Mouse (Mus musculus): ENCODE measurements at regions not wholly inside any gene's neighbourhood (a gene's known extent, or its start where the extent isn't known, plus 50 kb on each side); places are given as distances from the start of the nearest gene placed in this dataset.

- DNase-seq (ENCODE audit: extremely low spot score, low spot score), result no peak
Measured at GRCm38 (mm10) chr16:30735360-30735759, 135.8 kb downstream of the Fam43a start.

GRCm38 (mm10) chr16:30735969-30736368 lies 136.4 kb downstream of the Fam43a start:
- DNase-seq (ENCODE audit: extremely low spot score, low spot score), result no peak

GRCm38 (mm10) chr16:30736662-30737326 lies 137.3 kb downstream of the Fam43a start:
- no peak for DNase-seq (ENCODE audit: extremely low spot score, low spot score)

- no peak for DNase-seq (ENCODE audit: extremely low spot score, low spot score)
Measured at GRCm38 (mm10) chr16:30737524-30737923, 138.0 kb downstream of the Fam43a start.

- no peak for DNase-seq (ENCODE audit: extremely low spot score, low spot score)
Measured at GRCm38 (mm10) chr16:30739651-30740050, 140.1 kb downstream of the Fam43a start.

GRCm38 (mm10) chr16:30741192-30741591 lies 141.7 kb downstream of the Fam43a start:
- DNase-seq (ENCODE audit: extremely low spot score, low spot score), result no peak

GRCm38 (mm10) chr16:30742474-30742873 lies 143.0 kb downstream of the Fam43a start:
- DNase-seq (ENCODE audit: extremely low spot score, low spot score), result no peak

- DNase-seq (ENCODE audit: extremely low spot score, low spot score), result no peak
Measured at GRCm38 (mm10) chr16:30743566-30743965, 144.0 kb downstream of the Fam43a start.

- no peak for DNase-seq (ENCODE audit: extremely low spot score, low spot score)
Measured at GRCm38 (mm10) chr16:30744237-30744636, 144.7 kb downstream of the Fam43a start.

- no peak for DNase-seq (ENCODE audit: extremely low spot score, low spot score)
Measured at GRCm38 (mm10) chr16:30745598-30746181, 146.2 kb downstream of the Fam43a start.

- DNase-seq (ENCODE audit: extremely low spot score, low spot score), result no peak
Measured at GRCm38 (mm10) chr16:30746211-30746610, 146.7 kb downstream of the Fam43a start.

GRCm38 (mm10) chr16:30749841-30750240 lies 150.3 kb downstream of the Fam43a start:
- no peak for DNase-seq (ENCODE audit: extremely low spot score, low spot score)

- DNase-seq (ENCODE audit: extremely low spot score, low spot score), result no peak
Measured at GRCm38 (mm10) chr16:30755771-30756170, 156.2 kb downstream of the Fam43a start.

GRCm38 (mm10) chr16:30756678-30757077 lies 157.2 kb downstream of the Fam43a start:
- DNase-seq (ENCODE audit: extremely low spot score, low spot score), result no peak

- no peak for DNase-seq (ENCODE audit: extremely low spot score, low spot score)
Measured at GRCm38 (mm10) chr16:30757556-30757955, 158.0 kb downstream of the Fam43a start.

GRCm38 (mm10) chr16:30758041-30758440 lies 158.5 kb downstream of the Fam43a start:
- no peak for DNase-seq (ENCODE audit: extremely low spot score, low spot score)

- no peak for DNase-seq (ENCODE audit: extremely low spot score, low spot score)
Measured at GRCm38 (mm10) chr16:30759503-30759902, 160.0 kb downstream of the Fam43a start.

GRCm38 (mm10) chr16:30761201-30761710 lies 161.7 kb downstream of the Fam43a start:
- no peak for DNase-seq (ENCODE audit: extremely low spot score, low spot score)

GRCm38 (mm10) chr16:30762898-30763595 lies 163.5 kb downstream of the Fam43a start:
- no peak for DNase-seq (ENCODE audit: extremely low spot score, low spot score)

GRCm38 (mm10) chr16:30765591-30765990 lies 166.1 kb downstream of the Fam43a start:
- DNase-seq (ENCODE audit: extremely low spot score, low spot score), result no peak

- DNase-seq (ENCODE audit: extremely low spot score, low spot score), result no peak
Measured at GRCm38 (mm10) chr16:30769007-30769442, 169.5 kb downstream of the Fam43a start.

GRCm38 (mm10) chr16:30769467-30769866 lies 169.9 kb downstream of the Fam43a start:
- no peak for DNase-seq (ENCODE audit: extremely low spot score, low spot score)
